Mouse (Mus musculus) heart, postnatal 36 days (tissue): Measurements from ENCODE around the gene Mst1r. TPM values are rescaled to one million over a fixed set of nuclear protein-coding genes. Genes with fewer than 3 reads are reported as not detected.

Source experiments
- DNase-seq, 2 experiments: peaks; one replicate each; pipeline ENCODE4 v3.0.0; 2021 to 2022
- intact Hi-C: fragments of 180-260 bp; cut with DNase I; formaldehyde crosslinking; loops from one replicate; pipeline ENCODE4 v1.15.1; 2025
- total RNA-seq, 2 experiments: library from RNA; stranded (reverse); gene quantifications; 2 replicates each; pipeline ENCODE4 v1.2.3; 2021

Gene Mst1r
- total RNA-seq, 2 experiments from 2014 or later: 1.8 to 2.2 TPM

GRCm38 (mm10) chr9:107949922-107950235 is 43.2 kb downstream of the Mst1r start, which contains the start of gene Traip:
Gene Traip (plus strand): TSS chr9:107950136.
- intact Hi-C loops: no loop called here
- DNase-seq: no peak

DNA sequence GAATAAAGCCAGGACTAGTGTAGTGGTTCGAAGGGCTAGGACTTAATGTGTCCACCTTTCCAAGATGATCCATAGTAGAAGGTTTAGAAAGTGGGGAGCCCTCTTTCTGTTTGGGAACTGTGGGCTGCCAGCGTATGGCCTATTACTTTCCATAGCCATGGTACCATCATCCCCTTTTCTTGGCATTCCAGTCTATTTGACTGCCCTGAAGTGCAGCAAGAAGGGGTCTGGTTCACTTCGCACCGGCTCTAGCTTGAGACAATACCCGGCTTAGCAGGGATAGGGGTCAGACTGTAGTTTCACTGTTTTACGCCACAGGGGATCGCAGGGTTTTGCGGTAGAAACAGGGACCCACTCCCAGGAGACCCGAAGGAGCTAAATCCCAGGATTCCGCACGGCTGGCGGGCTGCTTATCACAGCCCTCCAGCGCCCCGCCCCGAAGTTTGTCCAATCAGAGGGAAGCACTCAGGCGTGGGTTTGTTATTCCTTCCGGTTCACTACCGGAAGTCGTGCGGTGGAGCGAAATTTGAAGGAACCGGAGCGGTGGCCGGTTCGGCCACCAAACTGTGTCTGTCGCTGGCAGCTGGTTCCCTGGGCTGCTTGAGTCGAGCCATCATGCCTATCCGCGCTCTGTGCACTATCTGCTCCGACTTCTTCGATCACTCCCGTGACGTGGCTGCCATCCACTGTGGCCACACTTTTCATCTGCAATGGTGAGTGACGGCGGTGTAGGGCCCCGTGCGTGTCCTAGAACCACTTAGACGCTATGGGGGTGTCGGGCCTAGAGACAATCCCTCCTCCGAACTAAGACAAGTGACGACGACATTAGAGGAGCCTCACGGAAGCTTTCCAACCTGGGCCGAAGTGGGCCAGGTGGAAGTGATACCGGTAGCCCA is 44.0 kb downstream of the Mst1r start:
- intact Hi-C loops: no loop called here
- peak; percentile 90 to 92 for DNase-seq

DNA sequence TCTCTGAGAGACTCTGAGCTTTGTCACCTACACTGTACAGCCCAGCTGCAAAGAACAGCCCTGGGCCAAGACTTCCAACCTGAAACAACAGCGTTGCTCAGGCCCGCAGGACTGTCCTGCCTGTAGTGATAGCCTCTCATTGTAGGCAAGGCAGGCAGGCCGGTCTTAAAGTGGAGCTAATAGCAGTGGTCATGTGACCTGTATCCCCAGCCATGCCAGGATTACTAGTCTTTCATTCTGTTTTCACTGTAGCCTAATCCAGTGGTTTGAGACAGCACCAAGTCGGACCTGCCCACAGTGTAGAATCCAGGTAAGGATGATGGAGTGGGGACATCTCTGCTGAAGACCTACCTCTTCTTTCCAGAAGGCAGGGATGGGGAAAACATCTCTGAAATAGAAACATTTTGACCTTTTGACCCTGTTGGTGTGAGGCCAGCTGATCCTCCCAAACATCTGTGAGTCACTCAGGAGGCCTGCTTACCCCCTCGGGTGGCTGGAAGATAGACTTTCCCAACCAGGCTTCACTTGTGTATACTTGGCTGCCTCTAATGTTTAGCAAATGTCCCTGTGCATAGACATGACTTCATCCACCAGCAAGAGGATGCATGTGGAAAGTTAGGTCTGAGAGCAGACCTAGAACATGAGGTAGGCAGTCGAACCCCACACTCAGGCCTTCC is 49.1 kb downstream of the Mst1r start:
- intact Hi-C loops: no loop called here

GRCm38 (mm10) chr9:107957141-107957540 is 50.5 kb downstream of the Mst1r start:
- DNase-seq: no peak
- intact Hi-C loops: no loop called here

More for the DNA sequence above, 49.1 kb downstream of the Mst1r start:
- no peak for DNase-seq

DNA sequence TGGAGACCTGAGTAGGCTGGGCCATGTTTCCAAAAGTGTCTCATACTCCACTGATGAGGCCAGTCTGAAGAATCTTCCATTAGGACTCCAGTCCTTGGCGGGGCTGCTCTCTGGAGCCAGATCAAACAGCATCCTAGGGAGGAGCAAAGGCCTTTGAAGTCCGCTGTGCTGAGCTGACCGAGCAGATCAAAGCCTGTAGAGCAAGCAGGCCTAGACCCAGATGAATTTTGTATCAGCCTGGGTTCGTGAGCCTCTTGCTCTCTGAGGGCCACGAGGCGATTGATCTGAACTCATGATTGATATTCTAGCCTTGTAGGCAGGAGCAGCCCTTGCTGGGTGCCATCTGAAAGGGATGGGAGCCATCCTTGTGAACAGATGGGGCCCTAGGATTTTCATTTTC is 53.2 kb downstream of the Mst1r start:
- no peak for DNase-seq
- intact Hi-C loops: loop anchor here (5.0 kb wide), 1 partner anchor 92 kb away; the partner anchor contains the start of gene Amigo3

DNA sequence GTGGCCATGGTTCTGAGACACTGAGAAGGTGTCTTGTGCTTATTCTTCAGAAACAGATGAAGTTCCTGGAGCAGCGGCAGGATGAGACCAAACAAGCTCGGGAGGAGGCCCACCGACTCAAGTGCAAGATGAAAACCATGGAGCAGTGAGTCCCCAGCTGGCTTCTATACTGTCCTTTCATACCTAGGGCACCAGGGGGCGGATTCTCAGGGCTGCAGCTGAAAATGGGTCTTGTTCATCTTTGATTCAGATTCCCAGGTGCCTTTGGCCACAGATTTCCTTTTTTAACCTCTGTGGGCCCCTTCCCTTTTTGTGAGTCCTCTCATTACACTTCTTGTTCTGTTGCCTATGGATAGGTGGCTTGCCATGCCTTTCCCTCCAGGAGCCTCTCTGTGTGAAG is 54.3 kb downstream of the Mst1r start:
- no peak for DNase-seq
- intact Hi-C loops: loop anchor here (5.0 kb wide), 1 partner anchor 91 kb away; the partner anchor contains the start of gene Amigo3

DNA sequence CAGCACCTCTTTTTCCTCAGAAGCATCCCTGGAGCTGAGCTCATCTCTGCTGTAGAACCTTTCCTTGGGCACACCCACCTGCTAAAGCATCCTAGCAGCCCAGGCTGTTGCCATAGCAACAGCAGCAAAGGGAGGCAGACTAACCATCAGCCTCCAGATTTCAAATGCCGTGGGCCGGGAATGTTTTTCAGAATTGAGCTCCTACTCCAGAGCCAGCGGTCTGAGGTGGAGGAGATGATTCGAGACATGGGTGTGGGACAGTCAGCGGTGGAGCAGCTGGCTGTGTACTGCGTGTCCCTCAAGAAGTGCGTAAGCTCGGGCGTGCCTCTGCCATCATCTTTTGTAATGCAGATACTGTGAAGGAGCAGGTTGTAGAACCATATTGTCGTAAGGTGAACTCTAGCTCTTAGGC is 54.7 kb downstream of the Mst1r start:
- no peak for DNase-seq
- intact Hi-C loops: loop anchor here (5.0 kb wide), 1 partner anchor 91 kb away; the partner anchor contains the start of gene Amigo3

DNA sequence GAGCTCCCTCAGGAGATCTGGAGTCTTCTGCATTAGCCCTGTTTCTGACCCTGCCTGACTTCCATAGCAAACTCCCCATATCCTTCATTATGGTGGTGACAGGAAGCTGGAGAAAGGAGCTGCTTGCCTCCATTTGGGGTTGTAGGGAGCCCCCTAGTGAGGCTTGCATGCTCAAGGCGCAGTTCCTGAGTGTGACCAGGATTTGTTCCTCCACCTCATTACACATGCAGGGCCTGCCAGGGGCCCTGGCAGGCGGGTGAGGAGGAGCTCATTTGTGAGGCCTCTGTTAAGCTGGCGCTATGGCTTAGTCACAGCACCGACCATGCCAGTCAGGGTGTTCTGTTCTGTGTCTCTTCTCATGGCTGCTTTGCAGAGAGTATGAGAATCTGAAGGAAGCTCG is 55.2 kb downstream of the Mst1r start:
- no peak for DNase-seq
- intact Hi-C loops: loop anchor here (5.0 kb wide), 1 partner anchor 90 kb away; the partner anchor contains the start of gene Amigo3

DNA sequence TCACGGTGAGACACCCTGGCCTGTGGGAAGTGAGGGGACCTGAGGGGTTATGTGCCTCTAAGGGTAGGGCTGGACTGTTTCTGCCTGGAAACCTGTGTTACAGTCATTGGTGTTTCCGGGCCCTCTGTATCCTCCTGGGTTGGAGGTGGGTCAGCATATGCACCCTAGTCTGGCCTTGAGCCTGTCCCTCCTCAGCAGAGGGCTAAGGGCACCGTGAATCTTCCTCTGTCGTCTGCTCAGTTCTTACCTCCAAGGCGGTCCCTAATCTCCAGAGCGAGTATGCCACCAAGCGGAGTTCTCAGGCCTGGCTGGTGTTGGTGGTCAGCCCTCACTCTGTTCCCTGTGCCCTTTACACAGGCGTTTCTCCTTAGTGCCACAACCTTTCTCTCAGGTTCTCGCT is 56.2 kb downstream of the Mst1r start:
- no peak for DNase-seq
- intact Hi-C loops: loop anchor here (1.0 to 5.0 kb wide), 4 partner anchors 23 to 104 kb away; partner anchors contain the start of gene Amigo3

DNA sequence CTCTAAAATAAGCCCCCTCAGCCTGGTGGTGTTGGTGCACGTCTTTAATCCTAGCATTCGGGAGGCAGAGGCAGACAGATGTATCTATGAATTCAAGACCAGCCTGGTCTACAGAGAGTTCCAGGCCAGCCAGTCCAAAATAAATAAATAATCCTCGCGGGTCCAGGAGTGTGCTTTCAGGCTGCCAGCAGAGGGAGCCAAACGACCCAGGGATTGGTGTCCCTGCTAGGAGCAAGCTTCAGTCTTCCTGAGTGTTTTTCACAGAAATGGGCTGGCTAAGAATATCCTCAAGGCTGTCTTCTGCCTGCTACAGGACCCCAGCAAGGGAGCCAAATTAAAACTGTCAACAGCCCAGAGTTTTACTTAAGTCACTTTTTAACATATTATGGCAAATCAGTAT is 57.0 kb downstream of the Mst1r start:
- DNase-seq: peak; percentile 83 to 86
- intact Hi-C loops: loop anchor here (1.0 to 5.0 kb wide), 4 partner anchors 23 to 104 kb away; partner anchors contain the start of gene Amigo3

GRCm38 (mm10) chr9:107964681-107965080 is 58.0 kb downstream of the Mst1r start:
- intact Hi-C loops: loop anchor here (5.0 kb wide), 1 partner anchor 88 kb away; the partner anchor contains the start of gene Amigo3

GRCm38 (mm10) chr9:107966676-107967075 is 60.0 kb downstream of the Mst1r start:
- intact Hi-C loops: no loop called here
- DNase-seq: no peak

More at GRCm38 (mm10) chr9:107964681-107965080, 58.0 kb downstream of the Mst1r start:
- DNase-seq: no peak

DNA sequence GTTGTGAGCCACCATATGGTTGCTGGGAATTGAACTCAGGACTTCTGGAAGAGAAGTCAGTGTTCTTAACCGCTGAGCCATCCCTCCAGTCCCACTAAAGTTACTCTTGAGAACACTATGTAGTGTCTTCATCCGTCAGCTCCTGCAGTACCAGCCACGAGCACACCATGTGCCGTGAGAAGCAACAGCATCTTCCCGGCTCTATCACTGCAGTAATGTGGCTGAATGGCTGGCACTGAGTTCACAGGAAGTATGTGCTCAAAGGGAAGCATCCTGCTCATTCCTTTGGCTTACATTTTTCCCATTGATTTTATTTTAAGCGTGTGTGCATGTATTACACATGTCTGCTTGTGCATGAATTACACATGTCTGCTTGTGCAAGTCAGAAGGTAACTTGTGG is 60.8 kb downstream of the Mst1r start:
- intact Hi-C loops: no loop called here
- no peak for DNase-seq

DNA sequence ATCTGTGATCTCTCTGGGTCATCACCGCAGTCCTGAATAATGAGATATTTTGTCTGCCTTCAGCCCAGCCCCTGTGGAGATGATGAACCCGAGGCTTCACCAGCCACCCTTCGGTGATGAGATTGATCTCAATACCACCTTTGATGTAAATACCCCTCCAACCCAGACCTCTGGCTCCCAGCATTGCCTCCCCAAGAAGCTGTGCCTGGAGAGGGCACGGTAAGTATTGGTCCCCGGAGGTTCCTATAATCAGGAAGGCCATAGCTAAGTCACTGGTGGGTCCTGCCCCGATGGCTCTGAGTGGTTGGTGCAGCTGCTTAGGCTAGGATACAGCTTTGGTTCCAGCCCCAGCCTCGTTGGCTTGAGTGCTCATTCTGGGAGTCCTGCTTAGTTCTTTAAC is 61.9 kb downstream of the Mst1r start:
- intact Hi-C loops: no loop called here
- no peak for DNase-seq

Other genes with a start within 250 kb of the Mst1r start
- 10 to 100 TPM; 66.0 to 80.3 TPM for gene Slc38a3, start 237.3 kb upstream of the Mst1r start, total RNA-seq
- gene Gnat1, start 227.2 kb upstream of the Mst1r start, total RNA-seq: not detected
- 10 to 100 TPM; 16.0 to 16.9 TPM for gene Sema3f, start 196.4 kb upstream of the Mst1r start, total RNA-seq
- 10 to 100 TPM; 47.2 to 52.6 TPM for gene Rbm5, start 135.9 kb upstream of the Mst1r start, total RNA-seq
- 10 to 100 TPM; 29.0 to 30.7 TPM for gene Rbm6, start 33.6 kb upstream of the Mst1r start, total RNA-seq
- 10 to 100 TPM; 11.9 to 12.2 TPM for gene Mon1a, start 18.7 kb upstream of the Mst1r start, total RNA-seq
- not detected for gene Actl11, start 21.6 kb downstream of the Mst1r start, total RNA-seq
- not detected for gene Camkv, start 28.8 kb downstream of the Mst1r start, total RNA-seq
- 1 to 10 TPM; 1.0 to 1.3 TPM for gene Traip, start 43.3 kb downstream of the Mst1r start, total RNA-seq
- gene Uba7, start 68.6 kb downstream of the Mst1r start, total RNA-seq: 10 to 100 TPM; 11.6 to 20.2 TPM
- gene Gm20661, start 76.2 kb downstream of the Mst1r start, total RNA-seq: under 1 TPM; 0.25 to 0.30 TPM
- 10 to 100 TPM; 10.3 to 11.8 TPM for gene Inka1, start 79.0 kb downstream of the Mst1r start, total RNA-seq
- gene Cdhr4, start 85.6 kb downstream of the Mst1r start, total RNA-seq: 1 to 10 TPM in 1 of 2 experiments, under 1 TPM in 1; 0.14 to 1.0 TPM
- 1 to 10 TPM; 1.4 to 1.5 TPM for gene Gm20662, start 89.5 kb downstream of the Mst1r start, total RNA-seq
- gene Ip6k1, start 95.6 kb downstream of the Mst1r start, total RNA-seq: 10 to 100 TPM; 45.2 to 48.0 TPM
- 10 to 100 TPM in 1 of 2 experiments, 1 to 10 TPM in 1; 8.4 to 10.4 TPM for gene Gmppb, start 142.4 kb downstream of the Mst1r start, total RNA-seq
- 1 to 10 TPM; 1.1 to 1.4 TPM for gene Amigo3, start 146.3 kb downstream of the Mst1r start, total RNA-seq
- gene Mst1, start 173.6 kb downstream of the Mst1r start, total RNA-seq: not detected
- gene Rnf123, start 176.5 kb downstream of the Mst1r start, total RNA-seq: 10 to 100 TPM; 94.2 to 97.4 TPM
- 10 to 100 TPM; 38.6 to 50.2 TPM for gene Apeh, start 187.7 kb downstream of the Mst1r start, total RNA-seq